Mouse (Mus musculus) embryonic fibroblast, embryonic 13.5 days (primary cell): Measurements from ENCODE around the gene Cdca3. TPM values are rescaled to one million over a fixed set of nuclear protein-coding genes. Genes with fewer than 3 reads are reported as not detected.

Experiments used
- H3K27ac ChIP-seq: 2 replicates; pipeline ENCODE4 v1.5.1; 2012; ENCODE audit warnings: low read length, control low read depth, inconsistent platforms; ENCODE audit not compliant: insufficient read depth
- H3K4me1 ChIP-seq: 2 replicates; pipeline ENCODE4 v1.6.1; 2011; ENCODE audit warnings: low read length; ENCODE audit not compliant: control insufficient read depth, insufficient read depth
- H3K4me3 ChIP-seq: 2 replicates; pipeline ENCODE4 v1.5.1; 2011; ENCODE audit warnings: mild to moderate bottlenecking, control low read depth, low read length; ENCODE audit not compliant: insufficient read depth
- CTCF ChIP-seq: IDR thresholded peaks from 2 replicates; pipeline ENCODE4 v1.5.1; 2011; ENCODE audit warnings: mild to moderate bottlenecking, control low read depth, low read length, moderate library complexity, borderline replicate concordance; ENCODE audit not compliant: insufficient read depth
- POLR2A ChIP-seq: IDR thresholded peaks from 2 replicates; pipeline ENCODE4 v1.6.1; 2011; ENCODE audit warnings: low read depth, mild to moderate bottlenecking, control low read depth, low read length, moderate library complexity
- polyA plus RNA-seq: library from polyadenylated mRNA; stranded (reverse); fragments of >200 nt; gene quantifications from 2 replicates; pipeline ENCODE4 v1.2.4, GENCODE M21; 2011; ENCODE audit warnings: low read depth; ENCODE audit not compliant: missing spikeins, insufficient read length

The Cdca3 gene
- 42.0 and 61.1 TPM in 2 replicates for polyA plus RNA-seq

DNA sequence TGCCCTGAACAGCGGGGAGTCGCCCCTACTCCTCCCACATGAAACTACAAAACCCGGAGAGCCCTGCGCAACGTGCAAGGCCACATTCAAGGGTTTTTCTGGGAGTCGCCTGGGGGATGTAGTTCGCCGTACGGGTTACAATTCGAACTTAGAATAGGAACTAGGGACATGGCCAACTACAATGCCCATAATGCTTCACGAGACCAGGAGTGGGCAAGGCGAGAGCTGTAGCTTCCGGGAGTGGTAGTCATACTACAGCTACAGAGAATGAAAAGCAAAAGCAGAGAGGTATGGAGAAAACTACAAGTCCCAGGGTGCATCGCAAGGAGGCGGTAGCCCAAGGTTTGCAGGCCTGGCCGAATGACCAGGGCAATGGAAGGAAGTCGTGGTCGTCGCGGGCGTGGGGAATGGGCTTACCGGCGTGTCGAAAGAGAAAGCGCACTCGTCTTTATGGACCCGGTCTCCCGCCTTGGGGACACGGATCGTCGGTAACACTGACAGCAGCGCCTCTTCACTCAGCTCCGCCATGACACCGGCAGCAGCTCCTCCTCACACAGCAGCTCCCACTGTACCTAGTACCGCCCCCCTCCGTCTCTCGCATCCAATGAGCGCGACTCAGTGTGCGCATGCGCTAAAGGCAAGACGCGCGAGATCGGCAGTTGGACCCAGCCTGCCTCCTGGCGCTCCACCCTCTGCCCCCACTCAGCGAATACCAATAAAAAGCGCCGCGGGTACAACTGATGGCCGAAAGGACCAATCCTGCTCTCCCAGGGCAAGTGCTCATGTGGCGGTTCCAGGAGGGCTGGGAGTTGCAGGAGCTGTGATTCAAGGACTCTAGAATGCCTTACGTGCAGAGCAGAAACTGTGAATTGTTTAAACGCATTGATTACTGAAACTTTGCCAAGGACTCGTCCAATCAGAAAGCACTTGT is at the start of gene Cdca3, which contains the start of gene Usp5:
Cdca3 (plus strand) TSS at position 680 of the 931 bp plus-strand sequence.
Usp5 (minus strand) TSS at position 617 of the 931 bp plus-strand sequence.
- TF ChIP-seq POLR2A (no peak; the same call in none of the 2 replicates), CTCF (no peak)
- peak within 1 kb of the TSS; percentile 71 for H3K4me3 ChIP-seq
- H3K27ac ChIP-seq, result peak within 1 kb of the TSS; percentile 85
- no peaks in the 10 kb centered on the region for H3K4me1 ChIP-seq

DNA sequence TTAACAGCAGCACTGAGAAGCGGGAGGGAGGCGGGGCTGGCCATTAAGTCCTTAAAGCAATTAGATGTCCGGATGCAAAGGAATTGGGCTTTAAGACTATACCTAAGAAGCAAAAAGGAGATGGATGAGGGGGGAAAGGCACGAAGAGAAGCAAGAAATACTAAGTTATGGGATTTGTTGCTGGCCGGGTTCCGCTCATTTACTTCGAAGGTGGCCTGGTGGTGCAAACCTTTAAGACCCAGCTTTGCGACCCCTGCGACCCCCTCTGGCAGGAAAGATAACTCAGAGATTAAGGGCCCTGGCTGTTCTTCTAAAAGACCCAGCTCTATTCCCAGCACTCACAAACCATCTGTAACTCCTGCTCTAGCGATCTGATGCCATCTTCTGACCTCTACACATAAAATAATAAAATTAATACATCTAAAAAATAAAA is 49.3 kb upstream of the Cdca3 start:
- peaks cover 5% of the 10 kb centered on the region for H3K4me1 ChIP-seq
- H3K27ac ChIP-seq, result no peak overlapping the region
- H3K4me3 ChIP-seq, result peak overlapping the region; percentile 24; the same call in 1 of the 2 replicates
- TF ChIP-seq POLR2A (no peak), CTCF (no peak)

DNA sequence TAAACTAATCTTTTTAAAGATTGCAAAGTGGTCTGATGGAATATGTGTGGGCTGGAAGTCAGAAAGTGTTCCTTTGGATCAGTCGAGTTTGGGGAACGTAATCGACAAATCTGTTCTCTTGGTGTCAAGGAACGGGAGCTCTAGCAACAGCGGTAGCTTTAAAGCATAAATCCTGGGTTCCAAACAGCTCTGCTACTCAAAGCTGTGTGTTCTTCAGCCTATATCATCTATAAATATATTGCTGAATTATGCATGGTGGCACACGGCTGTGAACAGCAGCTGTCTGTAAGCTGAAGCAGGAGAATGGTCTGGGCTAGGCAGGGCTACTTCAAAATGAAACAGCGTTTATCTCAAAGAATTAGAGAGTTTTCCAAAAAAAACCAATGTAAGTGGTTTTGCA is 48.4 kb upstream of the Cdca3 start:
- H3K27ac ChIP-seq, result no peak overlapping the region
- TF ChIP-seq POLR2A (no peak), CTCF (no peak)
- H3K4me3 ChIP-seq, result no peak overlapping the region
- H3K4me1 ChIP-seq, result peaks cover 5% of the 10 kb centered on the region

DNA sequence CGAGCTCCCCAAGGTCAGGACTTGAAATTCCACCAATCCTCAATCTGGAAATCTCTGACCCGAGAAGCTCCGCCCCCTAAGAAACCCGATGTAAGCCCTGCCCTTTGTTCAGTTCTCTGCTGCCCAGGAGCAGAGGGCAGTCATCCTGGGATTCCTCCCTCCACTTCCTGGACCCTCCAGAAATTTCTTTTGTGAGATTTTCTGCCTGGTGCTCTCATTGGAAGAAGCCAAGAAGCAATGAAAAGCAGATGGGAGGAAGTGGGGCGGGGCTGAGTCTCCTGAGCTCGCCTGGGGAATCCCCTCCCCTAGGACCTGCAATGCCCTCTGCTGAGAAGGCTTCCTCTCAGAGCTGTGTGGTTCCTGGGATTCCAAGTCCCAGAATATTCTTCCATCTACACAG is 46.9 kb upstream of the Cdca3 start:
- Histone ChIP-seq H3K27ac (no peak overlapping the region), H3K4me1 (peaks cover 5% of the 10 kb centered on the region), H3K4me3 (no peak overlapping the region)
- TF ChIP-seq POLR2A (no peak), CTCF (no peak)

DNA sequence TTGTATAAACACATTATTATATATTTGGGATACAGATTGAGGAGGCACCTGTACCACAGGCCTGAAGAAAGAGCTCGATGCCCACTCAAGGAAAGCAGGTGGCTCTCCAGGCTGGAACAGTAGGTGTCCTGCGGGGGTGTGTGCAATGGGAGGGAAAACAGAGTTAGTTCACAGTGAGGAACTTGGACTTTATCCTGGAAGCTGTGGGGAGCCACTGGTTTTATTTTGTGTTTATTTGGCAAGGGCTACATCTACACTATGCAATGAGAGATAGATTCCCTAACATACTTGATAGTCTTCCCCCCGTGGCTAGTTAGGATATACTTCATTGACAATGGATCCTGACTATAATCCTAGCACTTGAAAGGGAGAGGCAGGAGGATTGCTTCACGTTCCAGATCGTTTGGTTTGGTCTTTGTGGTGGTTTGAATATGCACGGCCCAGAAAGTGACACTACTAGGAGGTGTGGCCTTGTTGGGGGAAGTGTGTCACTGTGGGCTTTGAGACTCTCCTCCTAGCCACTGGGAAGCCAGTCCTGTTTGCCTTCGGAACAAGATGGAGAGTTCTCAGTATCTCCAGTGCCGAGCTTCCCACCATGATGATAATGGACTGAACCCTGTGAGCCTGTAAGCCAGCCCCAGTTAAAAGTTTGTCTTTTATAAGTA is 42.5 kb upstream of the Cdca3 start:
- Histone ChIP-seq H3K27ac (no peak overlapping the region), H3K4me3 (no peak overlapping the region), H3K4me1 (peaks cover 5% of the 10 kb centered on the region)
- no peak for TF ChIP-seq CTCF
- TF ChIP-seq POLR2A, result no peak

DNA sequence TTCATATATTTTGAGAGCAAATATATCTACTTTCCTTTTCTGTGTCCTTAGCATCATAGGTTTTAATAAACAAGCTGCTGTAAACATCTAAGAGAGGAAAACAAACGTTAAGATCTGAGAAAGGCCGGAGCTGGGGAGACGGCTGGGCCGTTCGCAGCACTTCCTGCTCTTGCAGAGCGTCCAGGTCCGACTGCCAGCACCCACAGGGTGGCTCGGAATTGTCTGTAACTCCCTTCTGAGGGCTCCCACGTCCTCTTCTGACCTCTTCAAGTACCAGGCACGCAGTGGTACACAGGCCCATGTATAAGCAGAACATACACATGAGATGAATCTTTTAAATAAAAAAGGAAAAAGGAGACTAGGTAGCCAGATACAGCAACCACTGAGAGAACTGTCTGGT is 41.6 kb upstream of the Cdca3 start:
- TF ChIP-seq POLR2A (no peak), CTCF (no peak)
- peaks cover 3% of the 10 kb centered on the region; the same call in 1 of the 2 replicates for H3K4me1 ChIP-seq
- H3K27ac ChIP-seq, result no peak overlapping the region
- H3K4me3 ChIP-seq, result no peak overlapping the region

DNA sequence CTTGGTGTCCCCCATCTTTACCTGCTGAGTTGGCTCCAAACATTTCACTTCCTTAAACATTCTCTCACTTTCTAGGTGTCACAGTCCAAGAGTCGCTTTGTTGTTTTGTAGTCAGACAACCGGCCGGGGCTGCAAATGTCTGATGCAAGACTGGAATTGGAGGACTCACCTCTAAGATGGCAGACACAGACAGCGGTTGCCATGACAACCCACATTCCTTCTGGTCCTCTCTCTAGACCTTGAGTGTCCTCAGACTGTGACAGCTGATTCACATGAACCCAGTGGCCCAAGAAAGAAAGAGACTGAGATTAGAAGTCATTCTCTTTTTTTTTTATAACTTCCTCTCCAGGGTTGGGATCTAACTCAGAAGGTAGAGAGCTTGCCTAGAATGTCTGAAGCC is 39.8 kb upstream of the Cdca3 start:
- Histone ChIP-seq H3K4me1 (no peaks in the 10 kb centered on the region), H3K4me3 (no peak overlapping the region), H3K27ac (no peak overlapping the region)
- TF ChIP-seq POLR2A, result no peak
- no peak for TF ChIP-seq CTCF

DNA sequence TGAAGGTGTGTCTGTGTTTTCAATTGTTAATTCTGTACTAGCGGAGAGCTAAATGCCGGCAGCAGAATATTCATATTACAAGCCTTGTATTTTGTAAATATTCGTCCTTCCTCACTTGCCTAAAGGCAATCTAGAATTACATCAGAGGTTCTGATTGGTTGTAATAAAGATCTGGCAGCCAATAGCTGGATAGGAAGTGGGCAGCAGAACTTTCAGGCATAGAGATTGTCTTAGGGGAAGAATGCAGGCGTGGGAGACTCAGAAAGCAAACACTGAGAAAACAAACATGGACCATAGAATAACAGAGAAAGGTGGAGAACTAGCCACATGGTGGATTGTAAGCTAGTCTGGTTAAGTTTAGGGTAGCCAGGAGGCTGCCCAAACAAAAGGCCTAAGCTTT is 39.2 kb upstream of the Cdca3 start:
- Histone ChIP-seq H3K4me1 (no peaks in the 10 kb centered on the region), H3K4me3 (no peak overlapping the region), H3K27ac (no peak overlapping the region)
- TF ChIP-seq POLR2A (no peak), CTCF (no peak)

DNA sequence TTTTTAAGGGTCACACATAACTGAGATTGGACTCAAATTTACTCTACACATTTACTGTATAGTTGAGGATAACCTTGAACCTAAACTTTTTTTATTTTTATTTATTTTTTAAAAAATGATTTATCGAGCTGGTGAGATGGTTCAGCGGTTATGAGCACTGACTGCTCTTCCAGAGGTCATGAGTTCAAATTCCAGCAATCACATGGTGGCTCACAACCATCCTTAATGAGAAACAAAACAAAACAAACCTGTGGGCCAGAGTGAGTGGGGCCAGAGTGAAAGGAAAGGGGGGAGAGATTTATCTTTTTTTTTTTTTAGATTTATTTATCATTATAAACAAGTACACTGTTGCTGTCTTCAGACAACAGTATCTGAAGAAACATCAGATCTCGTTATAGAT is 37.4 kb upstream of the Cdca3 start:
- H3K27ac ChIP-seq, result no peak overlapping the region
- H3K4me3 ChIP-seq, result no peak overlapping the region
- H3K4me1 ChIP-seq, result no peaks in the 10 kb centered on the region
- TF ChIP-seq POLR2A, result no peak
- no peak for TF ChIP-seq CTCF

DNA sequence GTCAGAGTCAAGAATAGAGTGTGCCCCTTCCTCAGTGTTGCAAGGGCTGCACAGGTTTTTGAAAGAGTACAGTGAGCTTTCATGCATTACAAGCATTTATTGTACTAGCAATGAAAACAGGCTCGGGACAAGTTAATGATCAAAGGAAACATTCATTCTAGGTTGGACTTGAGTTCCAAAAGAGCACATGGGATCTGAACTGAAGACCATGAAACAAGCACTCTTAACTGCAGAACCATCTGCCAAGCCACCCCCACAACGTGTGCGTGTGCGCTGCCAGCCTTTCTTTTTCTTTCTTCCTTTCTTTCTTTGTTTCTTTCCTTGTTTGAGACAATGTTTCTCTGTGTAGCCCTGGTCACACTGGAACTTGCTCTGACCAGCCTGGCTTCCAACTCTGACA is 33.6 kb upstream of the Cdca3 start:
- TF ChIP-seq CTCF (no peak), POLR2A (no peak)
- no peaks in the 10 kb centered on the region for H3K4me1 ChIP-seq
- no peak overlapping the region for H3K4me3 ChIP-seq

More for the DNA sequence above, 33.6 kb upstream of the Cdca3 start:
- H3K27ac ChIP-seq, result no peak overlapping the region
